Mouse (Mus musculus) olfactory bulb, adult 2 months (tissue): Measurements from ENCODE around the gene Lrrn4cl.

Experiments used
- CTCF ChIP-seq: fragments of 200-500 bp; IDR thresholded peaks from 2 replicates; pipeline ENCODE4 v1.5.1; 2012; ENCODE audit warnings: low read depth, mild to moderate bottlenecking, low read length, moderate library complexity; ENCODE audit not compliant: insufficient read depth
- POLR2A ChIP-seq: fragments of 200-500 bp; IDR thresholded peaks from 2 replicates; pipeline ENCODE4 v1.6.1; 2012; ENCODE audit warnings: mild to moderate bottlenecking, low read depth, low read length, moderate library complexity; ENCODE audit not compliant: insufficient read depth

DNA sequence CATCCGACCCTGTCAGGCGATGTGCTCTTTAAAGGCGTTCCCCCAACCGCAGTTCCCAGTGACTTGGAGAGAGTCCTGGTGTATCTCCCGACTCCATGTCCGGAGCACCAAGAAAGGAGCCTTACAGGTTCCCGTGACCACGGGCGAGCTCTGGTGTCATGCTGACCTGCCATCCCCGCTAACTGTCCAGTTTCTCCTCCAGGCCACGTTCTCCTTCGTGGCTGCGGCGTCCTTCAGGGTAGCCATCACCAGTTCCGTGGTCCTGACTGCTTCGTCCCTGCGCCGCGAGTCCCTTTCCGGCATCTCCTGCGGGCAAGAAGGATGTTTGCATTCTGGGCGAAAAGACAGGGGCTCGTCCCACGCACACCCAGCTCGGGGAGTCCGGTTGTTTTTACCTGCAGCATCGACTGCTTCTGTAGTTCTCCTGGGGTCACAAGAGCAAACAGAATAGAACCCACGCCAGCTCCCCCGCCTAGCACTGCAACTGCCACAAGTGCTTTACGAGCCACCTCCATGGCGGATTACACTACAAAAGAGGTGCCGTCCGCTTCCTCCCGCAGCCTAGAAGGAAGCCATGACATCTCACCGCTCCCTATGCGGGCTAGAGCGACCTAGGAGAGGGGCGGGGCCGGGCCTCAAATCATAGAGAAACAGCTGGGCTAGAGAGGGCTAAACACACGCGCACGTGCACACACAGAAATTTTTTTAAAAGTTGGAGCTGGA is 29.9 kb downstream of the Lrrn4cl start, which contains the start of gene Uqcc3:
- TF ChIP-seq CTCF: no peak
- peak; percentile 49 for TF ChIP-seq POLR2A
